Mouse (Mus musculus): Measurements from ENCODE around the gene Rasgrf2. TPM values are rescaled to one million over a fixed set of nuclear protein-coding genes. Genes with fewer than 3 reads are reported as not detected.

Rasgrf2 gene
- total and polyA plus RNA-seq, 3 experiments = not detected

DNA sequence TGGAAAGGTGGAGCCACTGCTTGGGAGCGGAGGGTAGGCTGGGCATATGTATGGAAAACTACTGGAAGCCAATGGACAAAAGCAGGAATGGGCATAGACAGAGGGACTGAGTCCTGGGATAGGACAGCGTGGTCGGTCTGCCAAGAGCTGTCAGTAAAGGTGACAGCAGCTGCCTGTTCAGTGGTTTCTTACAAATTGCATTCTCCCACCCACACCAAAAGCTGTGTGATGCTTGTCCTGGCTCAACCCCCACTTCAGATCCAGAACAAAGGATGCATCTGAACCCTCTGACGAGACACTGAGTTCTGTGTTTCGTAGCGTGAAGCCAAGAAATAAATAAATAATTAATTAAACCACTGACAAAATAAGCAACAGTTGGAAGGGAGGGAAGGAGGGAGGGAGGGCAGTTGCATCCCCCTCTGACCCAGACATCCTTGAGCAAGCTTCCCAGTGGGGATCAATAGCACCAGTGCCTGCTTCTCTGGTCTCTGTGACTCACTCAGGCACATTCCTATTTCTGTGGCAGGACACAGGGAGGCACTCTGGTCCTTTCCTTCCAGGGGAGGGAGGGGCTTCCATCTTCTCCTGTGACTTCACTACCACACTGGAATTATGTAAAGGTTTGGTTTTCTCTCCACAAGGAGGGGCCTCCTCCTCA, 215.7 kb downstream of the Rasgrf2 start:
- TF ChIP-seq NELFE (IDR thresholded peaks at IDR 0.05; ENCODE audit: low read depth, low read length) = no peak
- TF ChIP-seq TCF12 (IDR thresholded peaks at IDR 0.05; ENCODE audit: low read depth, low read length) = no peak
- TF ChIP-seq CHD1 (IDR thresholded peaks at IDR 0.05; ENCODE audit: low read depth, low read length) = no peak
- TF ChIP-seq RCOR1 (IDR thresholded peaks at IDR 0.05; ENCODE audit: low read depth, low read length) = no peak
- TF ChIP-seq ZNF384 (IDR thresholded peaks at IDR 0.05; ENCODE audit: low read depth, low read length) = no peak
- TF ChIP-seq KAT2A (conservative IDR thresholded peaks at IDR 0.05; ENCODE audit: low read depth, low read length) = no peak
- no peak for TF ChIP-seq POLR2AphosphoS5 (IDR thresholded peaks at IDR 0.05; ENCODE audit: borderline replicate concordance, low read depth, low read length)
- no peak for TF ChIP-seq NRF1 (IDR thresholded peaks at IDR 0.05; ENCODE audit: insufficient read depth, low read depth, low read length, poor library complexity, severe bottlenecking)
- TF ChIP-seq USF2 (IDR thresholded peaks at IDR 0.05; ENCODE audit: borderline replicate concordance in 1 of 2, insufficient read depth in 1 of 2, low read depth in 1 of 2, low read length in 2 of 2) = no peak
- no peak for TF ChIP-seq MYB (IDR thresholded peaks at IDR 0.05; ENCODE audit: low read depth, low read length)
- Histone ChIP-seq H3K27ac (ENCODE audit: control insufficient read depth, low read depth, low read length) (no peak overlapping the region), H3K9ac (ENCODE audit: control insufficient read depth, low read depth, low read length, poor library complexity, severe bottlenecking) (no peak overlapping the region), H3K9me3 (replicated peaks; ENCODE audit: insufficient read depth, low read length) (no peaks in the 10 kb centered on the region), H3K4me3 (ENCODE audit: control insufficient read depth in 1 of 2, insufficient read depth in 1 of 2, low read depth in 2 of 2, low read length in 2 of 2) (no peak overlapping the region), H3K79me2 (ENCODE audit: control insufficient read depth, insufficient read depth, low read length, poor library complexity) (no peaks in the 10 kb centered on the region), H3K27me3 (ENCODE audit: control insufficient read depth in 1 of 2, insufficient read depth in 2 of 2, low read length in 2 of 2) (0 out of 4 replicates have a peak, but pooled peaks cover 0 to 1% of the 10 kb centered on the region in 2 experiments), H3K36me3 (ENCODE audit: control insufficient read depth in 1 of 2, insufficient read depth in 2 of 2, low read length in 2 of 2) (no peaks in the 10 kb centered on the region), H3K4me1 (ENCODE audit: control insufficient read depth in 1 of 2, insufficient read depth in 2 of 2, low read length in 2 of 2) (no peaks in the 10 kb centered on the region)
- DNase-seq (ENCODE audit: low read depth, low spot score) = no peak

GRCm38 (mm10) chr13:91915192-91915581, 216.3 kb downstream of the Rasgrf2 start:
- Histone ChIP-seq H3K4me3 (ENCODE audit: control insufficient read depth in 1 of 2, insufficient read depth in 1 of 2, low read depth in 2 of 2, low read length in 2 of 2) (no peak overlapping the region), H3K79me2 (ENCODE audit: control insufficient read depth, insufficient read depth, low read length, poor library complexity) (no peaks in the 10 kb centered on the region), H3K9me3 (replicated peaks; ENCODE audit: insufficient read depth, low read length) (no peaks in the 10 kb centered on the region), H3K4me1 (ENCODE audit: control insufficient read depth in 1 of 2, insufficient read depth in 2 of 2, low read length in 2 of 2) (no peaks in the 10 kb centered on the region), H3K27ac (ENCODE audit: control insufficient read depth, low read depth, low read length) (no peak overlapping the region), H3K9ac (ENCODE audit: control insufficient read depth, low read depth, low read length, poor library complexity, severe bottlenecking) (no peak overlapping the region), H3K27me3 (ENCODE audit: control insufficient read depth in 1 of 2, insufficient read depth in 2 of 2, low read length in 2 of 2) (0 out of 4 replicates have a peak, but pooled peaks cover 0 to 1% of the 10 kb centered on the region in 2 experiments), H3K36me3 (ENCODE audit: control insufficient read depth in 1 of 2, insufficient read depth in 2 of 2, low read length in 2 of 2) (no peaks in the 10 kb centered on the region)
- TF ChIP-seq MAFK (IDR thresholded peaks at IDR 0.05; ENCODE audit: borderline replicate concordance, low read depth, low read length) = no peak
- no peak for TF ChIP-seq POLR2AphosphoS2 (IDR thresholded peaks at IDR 0.05; ENCODE audit: low read length)
- no peak for TF ChIP-seq ZKSCAN1 (IDR thresholded peaks at IDR 0.05; ENCODE audit: low read depth, low read length)
- no peak for TF ChIP-seq NELFE (IDR thresholded peaks at IDR 0.05; ENCODE audit: low read depth, low read length)
- TF ChIP-seq RAD21 (IDR thresholded peaks at IDR 0.05; ENCODE audit: low read depth, low read length) = no peak
- no peak for TF ChIP-seq SIN3A (IDR thresholded peaks at IDR 0.05; ENCODE audit: low read length)
- no peak for TF ChIP-seq NRF1 (IDR thresholded peaks at IDR 0.05; ENCODE audit: insufficient read depth, low read depth, low read length, poor library complexity, severe bottlenecking)
- TF ChIP-seq MAX (IDR thresholded peaks at IDR 0.05; ENCODE audit: low read length) = no peak
- TF ChIP-seq USF1 (IDR thresholded peaks at IDR 0.05; ENCODE audit: low read depth, low read length) = no peak
- TF ChIP-seq ETS1 (IDR thresholded peaks at IDR 0.05; ENCODE audit: low read depth, low read length) = no peak
- TF ChIP-seq ZC3H11A (IDR thresholded peaks at IDR 0.05; ENCODE audit: low read depth, low read length) = no peak
- no peak for TF ChIP-seq EP300 (IDR thresholded peaks at IDR 0.05; ENCODE audit: low read depth in 1 of 2, low read length in 2 of 2)
- TF ChIP-seq POLR2AphosphoS5 (IDR thresholded peaks at IDR 0.05; ENCODE audit: borderline replicate concordance, low read depth, low read length) = no peak
- TF ChIP-seq UBTF (IDR thresholded peaks at IDR 0.05; ENCODE audit: borderline replicate concordance, insufficient read depth, low read depth, low read length) = no peak
- TF ChIP-seq TCF12 (IDR thresholded peaks at IDR 0.05; ENCODE audit: low read depth, low read length) = no peak
- TF ChIP-seq MEF2A (IDR thresholded peaks at IDR 0.05; ENCODE audit: extremely low read depth, insufficient replicate concordance, low read depth, low read length, poor library complexity, severe bottlenecking) = no peak
- TF ChIP-seq BHLHE40 (IDR thresholded peaks at IDR 0.05; ENCODE audit: borderline replicate concordance, low read depth, low read length) = no peak
- peak; percentile 30 for DNase-seq (ENCODE audit: low read depth, low spot score)
